Mouse (Mus musculus) left cerebral cortex, adult 9 months (tissue): ENCODE data around the gene Serpind1.

Experiments used
- DNase-seq, 2 experiments: peaks; one replicate each; pipeline ENCODE4 v3.0.0; 2022; ENCODE audit warnings: low spot score in 2 of 2

Gene Serpind1

GRCm38 (mm10) chr16:17331116-17331515 is at the start of gene Serpind1:
Gene Serpind1, plus strand, starts transcription at chr16:17331371.
- no peak for DNase-seq

DNA sequence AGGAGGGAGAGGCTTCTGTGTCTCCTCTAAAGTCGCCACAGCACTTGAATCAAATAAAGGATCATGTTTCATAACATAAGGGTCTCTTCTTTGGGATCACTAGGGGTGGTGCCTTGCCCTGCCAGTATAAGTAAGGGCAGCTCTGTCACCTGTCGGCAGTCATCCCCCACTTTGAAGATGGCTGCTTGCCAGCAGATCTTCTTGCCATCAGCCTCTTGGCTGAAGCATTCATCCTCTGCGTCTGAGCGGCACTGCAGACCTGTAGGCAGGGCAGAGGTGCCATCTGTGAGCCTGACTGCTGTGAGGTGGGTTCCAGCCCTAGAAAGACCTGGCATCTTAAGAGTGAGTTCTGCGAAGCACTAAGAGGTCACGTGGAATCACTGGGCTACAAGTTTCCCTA is 48.0 kb upstream of the Serpind1 start:
- no peak for DNase-seq

DNA sequence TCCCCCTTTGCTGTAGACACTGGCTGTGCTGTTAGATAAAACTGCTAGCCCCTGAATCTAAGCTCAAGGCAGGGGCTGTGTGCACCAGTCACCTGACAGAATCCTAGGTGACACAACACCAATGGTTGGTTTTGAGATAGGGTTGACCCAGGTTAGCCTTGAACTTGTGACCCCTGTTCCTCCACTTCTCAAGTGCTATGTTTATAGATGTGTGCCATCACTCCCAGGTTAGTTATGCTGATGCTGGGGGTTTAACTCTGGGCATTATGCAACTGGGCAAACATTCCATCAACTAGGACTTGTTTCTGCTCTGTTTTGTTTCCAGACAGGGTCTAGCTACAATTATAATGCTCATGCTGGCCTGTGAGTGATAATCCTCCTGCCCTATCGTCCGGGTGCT is 44.1 kb upstream of the Serpind1 start:
- no peak for DNase-seq

DNA sequence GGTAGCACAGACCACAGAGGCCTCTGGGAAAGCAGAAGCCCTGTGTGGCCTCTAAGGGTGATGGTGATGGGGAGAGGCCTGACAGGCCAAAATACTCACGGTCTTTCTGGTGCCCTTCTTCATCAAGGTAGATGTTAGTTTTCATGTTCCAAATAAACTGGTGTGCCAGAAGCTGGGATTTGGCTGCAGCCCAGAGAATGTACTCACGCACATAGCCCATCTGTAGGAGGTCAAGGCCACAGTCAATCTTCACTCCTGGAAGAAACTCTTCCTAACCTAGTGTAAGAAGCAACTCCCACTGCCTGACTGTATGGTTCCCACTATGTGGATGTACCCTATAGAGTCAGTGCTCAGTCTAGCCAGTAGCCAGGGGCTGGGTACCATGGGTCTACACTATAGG is 40.2 kb upstream of the Serpind1 start:
- no peak for DNase-seq

- peak in 1 of 2 experiments; percentile 55 for DNase-seq
These were observed 38.4 kb upstream of the Serpind1 start for GRCm38 (mm10) chr16:17292751-17293150.

DNA sequence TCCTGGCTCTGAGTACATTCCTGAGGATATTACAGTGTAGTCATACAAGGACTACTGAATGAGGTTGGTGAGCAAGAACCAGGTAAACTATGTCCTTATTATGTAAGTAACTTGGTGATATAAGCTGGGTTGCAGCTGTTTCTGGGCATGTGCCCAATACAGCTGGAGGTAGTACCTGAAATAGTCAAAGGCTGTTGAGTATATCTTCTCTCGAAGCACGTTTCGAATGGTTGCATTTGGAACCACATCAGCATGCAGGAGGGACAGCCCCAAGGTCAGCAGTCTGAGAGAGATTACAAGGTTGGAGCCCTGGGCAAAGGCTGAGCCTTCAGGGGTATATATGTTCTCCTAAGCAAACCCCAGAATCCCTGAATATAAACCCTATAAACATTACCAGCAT is 30.4 kb upstream of the Serpind1 start:
- no peak for DNase-seq

DNA sequence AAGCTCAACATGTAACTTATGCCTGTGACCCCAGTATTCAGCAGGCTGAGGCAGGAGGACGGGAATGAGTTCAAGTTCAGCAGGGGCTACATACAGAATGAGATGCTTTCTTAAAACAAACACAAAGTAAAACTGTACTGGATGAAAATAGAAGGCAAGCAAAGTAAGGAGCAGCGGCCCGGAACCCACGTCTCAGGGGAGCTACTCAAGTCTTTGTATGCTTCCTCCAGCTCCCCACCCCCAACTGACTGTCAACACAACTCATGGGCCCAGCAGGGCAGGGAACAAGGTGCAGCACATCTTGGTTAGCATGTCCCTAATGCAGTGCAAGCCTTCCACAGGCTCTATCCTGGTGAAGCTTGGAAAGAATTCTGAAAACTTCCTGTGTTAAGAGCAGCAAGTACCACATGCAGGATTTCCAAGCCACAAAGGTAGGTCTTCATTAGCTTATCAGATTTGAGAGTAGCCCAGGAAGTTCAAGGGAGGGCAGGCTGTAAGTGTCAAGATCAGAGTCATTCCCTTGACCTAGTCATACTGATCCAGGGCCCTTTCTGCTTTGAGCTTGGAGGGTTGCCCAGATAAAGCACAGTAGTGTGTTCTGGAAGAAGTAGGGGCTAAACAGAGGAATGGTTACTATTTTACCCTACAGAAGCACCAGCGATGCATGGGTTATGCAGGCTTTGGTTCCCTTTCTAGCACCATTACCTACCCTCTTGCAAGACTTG is 27.5 kb upstream of the Serpind1 start:
- no peak for DNase-seq

GRCm38 (mm10) chr16:17307461-17307860 is 23.7 kb upstream of the Serpind1 start:
- no peak for DNase-seq

DNA sequence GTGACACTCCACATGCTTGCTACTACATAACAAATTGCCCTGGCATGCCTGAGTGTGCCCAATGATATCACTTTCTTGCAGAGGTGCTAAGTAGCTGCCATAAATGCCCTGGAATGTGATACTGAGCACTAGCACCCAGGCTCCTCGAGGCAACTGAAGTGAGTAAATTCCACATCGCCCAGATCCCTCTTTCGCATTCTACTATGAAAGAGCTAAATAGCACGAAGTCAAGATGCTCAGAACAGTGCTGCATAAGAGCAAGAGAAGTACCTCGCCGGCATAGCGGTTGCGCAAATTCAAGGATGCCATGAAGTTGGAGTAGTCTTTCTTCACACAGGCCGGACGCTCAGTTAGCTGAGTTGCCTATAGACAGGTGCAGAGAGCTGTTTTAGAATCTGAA is 22.1 kb upstream of the Serpind1 start:
- DNase-seq = no peak

GRCm38 (mm10) chr16:17312531-17312930 is 18.6 kb upstream of the Serpind1 start:
- no peak for DNase-seq

DNA sequence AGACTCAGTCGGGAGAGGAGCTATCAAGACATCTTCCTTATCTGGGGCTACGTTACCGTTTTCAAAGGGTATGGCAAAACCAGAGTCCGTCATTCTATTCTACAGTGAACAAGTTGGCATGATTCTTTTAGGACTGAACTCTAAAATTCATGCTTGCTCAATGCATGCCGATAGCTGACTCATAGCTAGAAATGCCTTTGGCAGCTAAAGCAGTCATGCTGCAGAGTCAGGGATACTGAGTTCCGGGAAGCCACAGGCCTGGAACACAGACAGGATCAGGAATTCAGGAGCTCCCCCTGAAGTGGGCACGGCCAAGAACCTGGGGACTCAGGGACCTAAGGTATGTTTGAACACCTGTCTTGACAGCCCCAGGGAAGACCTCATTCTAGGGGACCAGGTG is 14.6 kb upstream of the Serpind1 start:
- DNase-seq = no peak

DNA sequence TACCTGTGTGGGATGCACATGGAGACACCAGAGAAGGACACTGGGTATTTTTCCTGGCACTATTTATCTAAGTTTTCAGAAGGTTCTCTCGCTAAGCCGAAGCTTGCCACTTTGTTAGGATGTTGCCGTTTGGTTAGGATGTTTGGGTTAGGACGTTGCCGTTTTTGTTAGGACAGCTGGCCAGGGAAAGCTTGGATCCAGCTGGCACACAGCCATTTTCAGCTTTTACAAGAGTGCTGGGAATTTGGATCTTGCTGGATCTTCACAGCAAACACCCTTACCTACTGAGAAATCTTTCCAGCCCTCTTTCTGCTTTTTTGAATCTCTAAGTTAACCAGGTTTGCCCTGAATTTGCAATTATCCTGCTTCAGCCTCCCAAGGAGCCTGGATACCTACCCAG is 9.7 kb upstream of the Serpind1 start:
- DNase-seq = peak in 1 of 2 experiments; percentile 39

- DNase-seq = no peak
These were observed 6.4 kb upstream of the Serpind1 start for GRCm38 (mm10) chr16:17324745-17325144.

DNA sequence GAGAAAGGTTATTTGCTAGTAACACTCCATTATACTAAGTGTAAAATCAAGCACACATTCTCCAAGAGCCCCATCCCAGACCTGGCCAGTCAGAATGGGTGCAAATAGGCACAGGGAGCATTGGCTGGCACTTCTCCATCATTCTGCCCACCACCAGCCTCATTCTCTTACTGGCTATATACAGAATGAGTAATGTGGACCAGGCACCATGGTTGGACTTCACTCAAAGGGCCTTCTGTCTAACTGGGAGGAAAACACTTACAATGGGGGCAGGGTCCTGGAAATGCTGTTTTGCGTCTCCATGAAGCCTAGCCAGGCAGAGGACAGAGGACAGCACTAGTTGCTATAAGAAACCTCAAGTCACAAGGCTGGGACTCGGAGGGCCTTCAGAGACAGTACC is 5.1 kb upstream of the Serpind1 start:
- no peak for DNase-seq

DNA sequence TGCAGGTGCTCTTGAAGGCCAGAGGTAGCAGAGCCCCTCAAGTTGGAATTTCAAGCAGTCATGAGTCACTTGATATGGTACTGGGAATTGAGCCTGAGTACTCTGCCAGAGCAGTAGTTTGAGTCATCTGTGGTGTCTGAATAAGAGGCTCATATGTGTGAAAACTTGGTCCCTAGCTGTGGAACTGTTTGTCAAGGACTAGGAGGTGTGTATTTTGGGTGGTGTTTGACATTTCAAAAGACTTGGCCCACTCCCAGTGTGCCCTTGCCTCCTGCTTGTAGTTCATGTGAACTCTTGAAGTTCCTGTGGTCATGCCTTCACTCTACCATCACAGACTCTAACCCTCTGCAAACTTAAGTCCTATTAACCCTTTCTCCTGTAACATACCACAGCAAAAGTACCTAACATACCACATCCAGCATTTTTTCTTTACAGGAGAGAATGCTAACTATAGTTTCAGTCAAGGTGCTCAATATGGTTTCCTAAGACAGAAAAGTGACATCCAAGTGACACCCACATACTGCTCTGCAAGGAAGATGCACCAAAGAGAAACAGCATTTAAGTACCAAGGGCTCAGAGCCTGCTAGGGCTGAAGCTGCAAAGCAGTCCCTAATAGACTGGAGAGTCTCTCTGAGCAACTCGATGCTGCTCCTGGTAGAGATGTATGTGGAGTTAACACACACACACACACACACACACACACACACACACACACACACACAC is 1.2 kb upstream of the Serpind1 start:
- DNase-seq = peak; percentile 37 to 55

DNA sequence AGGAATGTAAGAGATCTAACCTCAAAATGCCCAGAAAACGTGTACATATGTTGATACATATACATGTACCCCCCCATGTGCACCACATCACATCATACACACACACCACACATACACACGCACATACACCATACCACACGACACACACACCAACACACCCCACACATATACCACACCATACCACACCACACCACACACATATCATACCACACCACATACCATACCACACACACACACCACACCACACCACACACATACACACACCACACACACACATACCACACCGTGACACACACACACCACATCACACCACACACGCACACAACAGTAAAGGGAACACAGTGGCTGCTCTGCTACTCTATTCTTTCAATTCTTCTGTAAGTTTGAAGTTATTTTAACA is 684 bp downstream of the Serpind1 start:
- DNase-seq = no peak

- DNase-seq = no peak
These were observed 3.4 kb downstream of the Serpind1 start for GRCm38 (mm10) chr16:17334574-17334973.

DNA sequence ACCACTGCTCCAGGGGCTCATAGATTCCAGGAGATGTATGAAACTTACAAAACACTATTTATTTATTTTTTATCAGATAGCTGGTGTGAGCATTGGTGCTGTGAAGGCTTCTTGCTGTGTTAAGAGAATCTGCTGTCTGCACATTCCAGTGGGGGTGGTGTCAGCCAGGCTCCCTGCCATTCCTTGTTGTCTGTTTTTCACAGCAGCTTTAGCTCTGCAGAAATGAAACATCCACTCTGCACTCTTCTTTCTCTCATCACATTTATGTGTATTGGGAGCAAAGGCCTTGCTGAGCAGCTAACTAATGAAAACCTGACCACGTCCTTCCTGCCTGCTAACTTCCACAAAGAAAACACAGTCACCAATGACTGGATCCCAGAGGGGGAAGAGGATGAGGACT is 4.9 kb downstream of the Serpind1 start:
- DNase-seq = no peak

DNA sequence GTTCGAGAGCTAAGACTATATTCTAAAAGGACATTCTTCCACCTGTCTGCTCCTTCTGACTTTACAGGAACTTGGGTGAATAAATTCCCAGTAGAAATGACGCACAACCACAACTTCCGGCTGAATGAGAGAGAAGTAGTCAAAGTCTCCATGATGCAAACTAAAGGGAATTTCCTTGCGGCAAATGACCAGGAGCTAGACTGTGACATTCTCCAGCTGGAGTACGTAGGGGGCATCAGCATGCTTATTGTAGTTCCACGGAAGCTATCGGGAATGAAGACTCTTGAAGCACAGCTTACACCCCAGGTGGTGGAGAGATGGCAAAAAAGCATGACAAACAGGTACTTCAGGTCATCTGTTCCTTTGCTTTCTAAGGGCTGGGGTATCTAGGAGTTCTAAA is 8.5 kb downstream of the Serpind1 start:
- DNase-seq = no peak

GRCm38 (mm10) chr16:17340705-17341104 is 9.5 kb downstream of the Serpind1 start:
- no peak for DNase-seq

DNA sequence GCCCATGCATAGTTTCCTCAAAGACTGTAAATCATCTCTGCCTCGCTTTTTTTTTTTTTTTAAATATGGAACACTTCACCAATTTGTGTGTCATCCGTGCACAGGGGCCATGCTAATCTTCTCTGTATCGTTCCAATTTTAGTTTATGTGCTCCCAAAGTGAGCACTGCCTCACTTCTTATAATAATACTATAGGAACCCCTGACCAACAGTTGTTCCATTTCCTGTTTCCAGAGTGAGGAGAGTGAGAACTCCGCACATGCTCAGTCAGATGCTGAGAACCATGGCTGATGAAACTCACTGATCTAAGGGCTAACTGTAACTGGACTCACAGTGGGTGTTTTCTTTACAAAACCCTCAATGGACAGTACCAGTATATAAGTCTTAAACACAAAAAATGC is 10.7 kb downstream of the Serpind1 start:
- no peak for DNase-seq

DNA sequence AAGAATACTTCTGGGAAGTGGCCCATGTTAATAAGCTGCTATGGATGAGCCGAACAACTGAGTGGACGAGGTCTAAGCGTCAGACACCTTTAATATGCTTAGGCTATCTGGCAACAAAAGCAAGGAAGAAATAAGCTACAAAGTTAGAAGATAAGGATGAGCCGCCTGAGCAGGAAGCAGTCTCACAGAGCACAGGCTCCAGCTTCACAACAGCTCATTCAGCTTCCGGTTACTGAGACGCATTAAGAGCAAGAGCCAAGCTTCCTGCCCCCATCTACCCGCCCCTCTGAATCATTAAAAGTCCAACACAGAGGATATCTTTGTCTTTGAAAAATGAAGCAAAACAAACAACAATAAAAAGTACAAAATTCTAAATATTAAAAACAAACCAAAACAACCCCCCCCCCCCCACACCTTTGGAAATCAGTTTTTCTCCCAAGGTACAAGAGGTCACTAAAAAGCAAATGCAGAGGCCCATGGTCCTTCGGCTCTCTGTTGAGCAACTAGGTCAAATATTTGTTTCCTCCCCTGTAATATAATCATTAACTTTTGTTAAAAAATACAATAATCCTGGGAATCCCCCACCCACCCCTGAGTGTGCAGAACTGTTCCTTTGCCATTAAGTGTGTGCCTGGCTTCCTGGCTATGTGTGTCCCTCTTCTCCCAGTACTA is 14.1 kb downstream of the Serpind1 start:
- no peak for DNase-seq

GRCm38 (mm10) chr16:17345813-17346155 is 14.6 kb downstream of the Serpind1 start:
- no peak for DNase-seq
